Mouse (Mus musculus) heart, adult 2 months (tissue): ENCODE results near the gene Cep135.

Source experiments
- CTCF ChIP-seq: fragments of 200-600 bp; IDR thresholded peaks from 2 replicates; pipeline ENCODE4 v1.8.1; 2022; ENCODE audit warnings: antibody characterized with exemption, mild to moderate bottlenecking, moderate library complexity
- POLR2A ChIP-seq: fragments of 200-500 bp; IDR thresholded peaks from 2 replicates; pipeline ENCODE4 v1.6.1; 2011; ENCODE audit warnings: mild to moderate bottlenecking, low read depth, low read length, control low read depth; ENCODE audit not compliant: insufficient read depth

DNA sequence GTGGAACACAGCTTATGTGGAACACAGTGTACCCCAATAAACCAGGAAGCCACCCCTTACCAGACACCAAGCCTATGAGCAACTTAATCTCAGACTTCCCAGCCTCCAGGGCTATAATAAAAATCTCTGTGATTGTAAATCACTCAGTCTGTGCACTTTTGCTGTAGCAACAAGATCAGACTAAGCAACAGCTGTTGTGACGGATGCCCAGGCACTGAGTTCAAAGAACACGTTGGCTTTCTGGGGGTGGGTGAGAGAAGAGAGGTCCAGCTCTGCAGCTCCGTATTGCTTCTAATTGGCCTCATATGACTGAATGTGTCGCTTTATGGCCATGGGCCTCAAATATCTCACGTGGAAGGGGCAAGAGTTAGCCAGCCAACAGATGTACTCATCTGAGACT, 80.0 kb downstream of the Cep135 start:
- TF ChIP-seq CTCF (no peak), POLR2A (no peak)
